Mouse (Mus musculus): ENCODE results near the gene 7530416G11Rik. TPM values are rescaled to one million over a fixed set of nuclear protein-coding genes. Genes with fewer than 3 reads are reported as not detected.

Gene 7530416G11Rik
- polyA plus RNA-seq, 2 experiments = not detected

- Histone ChIP-seq H3K27me3 (ENCODE audit: control insufficient read depth, insufficient read depth, low read length) (no peaks in the 10 kb centered on the region), H3K4me1 (ENCODE audit: control insufficient read depth, insufficient read depth, low read length) (no peaks in the 10 kb centered on the region), H3K4me3 (replicated peaks; ENCODE audit: low read length) (no peak overlapping the region), H3K4me2 (replicated peaks; ENCODE audit: low read depth, low read length, severe bottlenecking) (no peak overlapping the region), H3K9me3 (ENCODE audit: control insufficient read depth, low read length) (no peaks in the 10 kb centered on the region), H3K9ac (ENCODE audit: low read depth, low read length, severe bottlenecking) (no peak overlapping the region), H3K36me3 (ENCODE audit: control insufficient read depth, insufficient read depth, low read length) (no peaks in the 10 kb centered on the region), H3K27ac (replicated peaks; ENCODE audit: low read depth, low read length) (no peak overlapping the region)
- ATAC-seq (ENCODE audit: low FRiP score, low read depth) (no peak), DNase-seq (ENCODE audit: low spot score) (no peak)
- TF ChIP-seq POLR2A (IDR thresholded peaks at IDR 0.05; ENCODE audit: borderline replicate concordance, extremely low read depth, insufficient read depth, insufficient read length) = no peak
- WGBS = 59% methylated on average over 10 of the region's 10 CpGs
Observed at GRCm38 (mm10) chr15:85497981-85498475, 5.0 kb downstream of the 7530416G11Rik start.

DNA sequence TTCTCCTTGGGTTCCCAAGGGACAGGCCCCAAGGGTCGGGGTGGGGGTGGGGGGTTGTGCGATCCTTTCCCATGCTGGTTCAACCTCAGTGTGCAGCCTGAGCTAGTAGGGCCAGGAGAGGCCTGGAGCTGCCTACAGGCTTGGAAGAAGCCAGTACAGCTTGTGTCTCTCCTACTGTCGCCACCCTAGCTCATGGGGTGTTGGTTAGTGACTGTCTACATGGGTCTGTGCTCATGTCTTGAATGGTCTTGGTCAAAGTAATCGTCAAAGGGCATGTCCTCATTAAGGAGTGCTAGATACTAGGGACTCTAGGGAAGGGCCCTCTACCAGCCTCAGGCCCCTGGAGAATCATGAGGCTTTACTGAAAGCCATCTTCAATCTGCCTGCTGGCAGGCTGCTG lies 5.5 kb downstream of the 7530416G11Rik start:
- no peak for TF ChIP-seq POLR2A (IDR thresholded peaks at IDR 0.05; ENCODE audit: borderline replicate concordance, extremely low read depth, insufficient read depth, insufficient read length)
- Histone ChIP-seq H3K27ac (replicated peaks; ENCODE audit: low read depth, low read length) (no peak overlapping the region), H3K4me3 (replicated peaks; ENCODE audit: low read length) (no peak overlapping the region), H3K27me3 (ENCODE audit: control insufficient read depth, insufficient read depth, low read length) (no peaks in the 10 kb centered on the region), H3K4me1 (ENCODE audit: control insufficient read depth, insufficient read depth, low read length) (no peaks in the 10 kb centered on the region), H3K36me3 (ENCODE audit: control insufficient read depth, insufficient read depth, low read length) (no peaks in the 10 kb centered on the region), H3K9me3 (ENCODE audit: control insufficient read depth, low read length) (no peaks in the 10 kb centered on the region), H3K9ac (ENCODE audit: low read depth, low read length, severe bottlenecking) (no peak overlapping the region), H3K4me2 (replicated peaks; ENCODE audit: low read depth, low read length, severe bottlenecking) (no peak overlapping the region)
- WGBS = 90% methylated on average over 4 of the region's 4 CpGs
- DNase-seq (ENCODE audit: low spot score) (no peak), ATAC-seq (ENCODE audit: low FRiP score, low read depth) (no peak)

DNA sequence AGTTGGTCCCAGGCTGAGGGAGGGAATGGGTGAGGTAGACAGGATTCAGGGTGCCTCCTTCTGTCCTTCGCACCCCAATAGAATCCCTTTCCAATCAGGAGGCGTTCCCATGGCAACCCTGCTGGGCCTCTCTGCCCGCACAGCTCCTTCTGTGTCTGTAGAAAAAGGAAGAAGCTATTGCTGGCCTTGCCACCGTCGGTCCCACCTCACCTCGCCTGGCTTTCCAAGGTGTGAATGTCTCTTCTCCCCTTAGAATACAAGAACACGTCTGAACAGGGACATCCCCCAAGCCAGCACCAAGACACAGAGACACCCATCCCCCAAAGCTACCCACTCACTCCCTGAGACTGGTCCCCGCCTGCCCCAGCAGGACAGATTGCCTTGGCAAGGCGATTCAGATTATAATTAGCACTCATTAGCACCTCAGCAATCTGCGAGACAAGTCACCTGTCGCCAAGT lies 8.8 kb downstream of the 7530416G11Rik start:
- H3K36me3 ChIP-seq (ENCODE audit: control insufficient read depth, insufficient read depth, low read length) = no peaks in the 10 kb centered on the region
- DNase-seq (ENCODE audit: low spot score) (no peak), ATAC-seq (ENCODE audit: low FRiP score, low read depth) (no peak)
- H3K9me3 ChIP-seq (ENCODE audit: control insufficient read depth, low read length) = no peaks in the 10 kb centered on the region
- no peak overlapping the region for H3K9ac ChIP-seq (ENCODE audit: low read depth, low read length, severe bottlenecking)
- WGBS = 8% methylated on average over 11 of the region's 11 CpGs
- no peaks in the 10 kb centered on the region for H3K4me1 ChIP-seq (ENCODE audit: control insufficient read depth, insufficient read depth, low read length)
- no peaks in the 10 kb centered on the region for H3K27me3 ChIP-seq (ENCODE audit: control insufficient read depth, insufficient read depth, low read length)
- no peak overlapping the region for H3K27ac ChIP-seq (replicated peaks; ENCODE audit: low read depth, low read length)
- no peak overlapping the region for H3K4me3 ChIP-seq (replicated peaks; ENCODE audit: low read length)
- no peak for TF ChIP-seq POLR2A (IDR thresholded peaks at IDR 0.05; ENCODE audit: borderline replicate concordance, extremely low read depth, insufficient read depth, insufficient read length)
- H3K4me2 ChIP-seq (replicated peaks; ENCODE audit: low read depth, low read length, severe bottlenecking) = no peak overlapping the region

- ATAC-seq (ENCODE audit: low FRiP score, low read depth) (no peak), DNase-seq (ENCODE audit: low spot score) (no peak)
- Histone ChIP-seq H3K9ac (ENCODE audit: low read depth, low read length, severe bottlenecking) (no peak overlapping the region), H3K9me3 (ENCODE audit: control insufficient read depth, low read length) (no peaks in the 10 kb centered on the region), H3K4me2 (replicated peaks; ENCODE audit: low read depth, low read length, severe bottlenecking) (no peak overlapping the region), H3K4me3 (replicated peaks; ENCODE audit: low read length) (no peak overlapping the region), H3K36me3 (ENCODE audit: control insufficient read depth, insufficient read depth, low read length) (no peaks in the 10 kb centered on the region), H3K27ac (replicated peaks; ENCODE audit: low read depth, low read length) (no peak overlapping the region), H3K27me3 (ENCODE audit: control insufficient read depth, insufficient read depth, low read length) (no peaks in the 10 kb centered on the region), H3K4me1 (ENCODE audit: control insufficient read depth, insufficient read depth, low read length) (no peaks in the 10 kb centered on the region)
- TF ChIP-seq POLR2A (IDR thresholded peaks at IDR 0.05; ENCODE audit: borderline replicate concordance, extremely low read depth, insufficient read depth, insufficient read length) = no peak
- 74% methylated on average over 7 of the region's 7 CpGs for WGBS
Observed at GRCm38 (mm10) chr15:85489751-85490150, 13.3 kb downstream of the 7530416G11Rik start.

- no peak overlapping the region for H3K27ac ChIP-seq (replicated peaks; ENCODE audit: low read depth, low read length)
- no peak for ATAC-seq (ENCODE audit: low FRiP score, low read depth)
Observed at GRCm38 (mm10) chr15:85488900-85489299, 14.1 kb downstream of the 7530416G11Rik start.

DNA sequence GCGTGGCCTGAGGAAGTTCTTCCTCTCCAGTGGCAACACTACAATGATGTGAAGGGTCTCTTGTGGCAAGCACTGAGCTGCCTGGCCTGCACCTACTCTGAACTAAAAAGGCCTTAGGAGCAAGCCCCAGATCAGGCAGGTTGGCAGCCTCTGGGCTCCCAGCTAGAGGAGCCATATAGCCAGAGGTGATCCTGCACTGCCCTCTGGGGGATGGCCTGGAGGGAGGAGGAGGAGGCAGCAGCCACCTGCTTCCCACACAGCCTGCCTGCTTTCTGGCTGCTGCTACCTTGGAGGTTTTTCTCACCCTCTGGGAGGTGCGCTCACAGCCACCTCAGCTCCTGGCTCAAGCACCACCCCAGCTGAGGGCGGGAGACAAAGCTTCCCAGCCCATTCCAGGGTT lies 22.4 kb downstream of the 7530416G11Rik start:
- Histone ChIP-seq H3K27ac (replicated peaks; ENCODE audit: low read depth, low read length) (no peak overlapping the region), H3K4me2 (replicated peaks; ENCODE audit: low read depth, low read length, severe bottlenecking) (no peak overlapping the region), H3K4me1 (ENCODE audit: control insufficient read depth, insufficient read depth, low read length) (no peaks in the 10 kb centered on the region; the same call in 1 of the 2 replicates), H3K9me3 (ENCODE audit: control insufficient read depth, low read length) (no peaks in the 10 kb centered on the region), H3K36me3 (ENCODE audit: control insufficient read depth, insufficient read depth, low read length) (no peaks in the 10 kb centered on the region), H3K9ac (ENCODE audit: low read depth, low read length, severe bottlenecking) (no peak overlapping the region), H3K4me3 (replicated peaks; ENCODE audit: low read length) (no peak overlapping the region), H3K27me3 (ENCODE audit: control insufficient read depth, insufficient read depth, low read length) (no peaks in the 10 kb centered on the region)
- ATAC-seq (ENCODE audit: low FRiP score, low read depth) = no peak
- 36% methylated on average over 3 of the region's 3 CpGs for WGBS
- no peak for TF ChIP-seq POLR2A (IDR thresholded peaks at IDR 0.05; ENCODE audit: borderline replicate concordance, extremely low read depth, insufficient read depth, insufficient read length)
- no peak for DNase-seq (ENCODE audit: low spot score)

More at GRCm38 (mm10) chr15:85488900-85489299, 14.1 kb downstream of the 7530416G11Rik start:
- Histone ChIP-seq H3K4me2 (replicated peaks; ENCODE audit: low read depth, low read length, severe bottlenecking) (no peak overlapping the region), H3K36me3 (ENCODE audit: control insufficient read depth, insufficient read depth, low read length) (no peaks in the 10 kb centered on the region), H3K27me3 (ENCODE audit: control insufficient read depth, insufficient read depth, low read length) (no peaks in the 10 kb centered on the region), H3K9ac (ENCODE audit: low read depth, low read length, severe bottlenecking) (no peak overlapping the region), H3K4me1 (ENCODE audit: control insufficient read depth, insufficient read depth, low read length) (no peaks in the 10 kb centered on the region), H3K9me3 (ENCODE audit: control insufficient read depth, low read length) (no peaks in the 10 kb centered on the region), H3K4me3 (replicated peaks; ENCODE audit: low read length) (no peak overlapping the region)
- DNase-seq (ENCODE audit: low spot score) = no peak
- no peak for TF ChIP-seq POLR2A (IDR thresholded peaks at IDR 0.05; ENCODE audit: borderline replicate concordance, extremely low read depth, insufficient read depth, insufficient read length)
- 75% methylated on average over 10 of the region's 10 CpGs for WGBS

Measured in limb, embryonic 14.5 days (tissue).